Mouse (Mus musculus): ENCODE data around the gene Iffo2. TPM values are rescaled to one million over a fixed set of nuclear protein-coding genes. Genes with fewer than 3 reads are reported as not detected.

Gene Iffo2
- polyA plus RNA-seq, 1 experiment from 2014 or later: 5.2 TPM

- Histone ChIP-seq H3K27ac (replicated peaks; ENCODE audit: low read depth, low read length) (no peak overlapping the region), H3K9me3 (ENCODE audit: control insufficient read depth, low read length) (no peaks in the 10 kb centered on the region), H3K9ac (replicated peaks; ENCODE audit: low read length) (no peak overlapping the region), H3K27me3 (ENCODE audit: control insufficient read depth, insufficient read depth, low read length) (no peaks in the 10 kb centered on the region), H3K36me3 (ENCODE audit: control insufficient read depth, insufficient read depth, low read length) (peaks cover 54% of the 10 kb centered on the region), H3K4me2 (ENCODE audit: low read length) (no peak overlapping the region), H3K4me3 (replicated peaks; ENCODE audit: low read depth, low read length) (no peak overlapping the region), H3K4me1 (ENCODE audit: control insufficient read depth, insufficient read depth, low read length) (no peaks in the 10 kb centered on the region)
- DNase-seq (no peak), ATAC-seq (ENCODE audit: low FRiP score, low TSS enrichment) (no peak)
- WGBS: 92% methylated on average over 5 of the region's 5 CpGs
These were observed 38.7 kb upstream of the Iffo2 start for GRCm38 (mm10) chr4:139491541-139492170.

- peaks cover 49% of the 10 kb centered on the region for H3K36me3 ChIP-seq (ENCODE audit: control insufficient read depth, insufficient read depth, low read length)
- ATAC-seq (ENCODE audit: low FRiP score, low TSS enrichment): no peak
- H3K4me3 ChIP-seq (replicated peaks; ENCODE audit: low read depth, low read length): no peak overlapping the region
These were observed 38.0 kb upstream of the Iffo2 start for GRCm38 (mm10) chr4:139492258-139492833.

GRCm38 (mm10) chr4:139493227-139494025 is 36.9 kb upstream of the Iffo2 start:
- Histone ChIP-seq H3K27me3 (ENCODE audit: control insufficient read depth, insufficient read depth, low read length) (no peaks in the 10 kb centered on the region), H3K36me3 (ENCODE audit: control insufficient read depth, insufficient read depth, low read length) (peaks cover 38% of the 10 kb centered on the region), H3K4me1 (ENCODE audit: control insufficient read depth, insufficient read depth, low read length) (no peaks in the 10 kb centered on the region), H3K4me2 (ENCODE audit: low read length) (no peak overlapping the region), H3K9ac (replicated peaks; ENCODE audit: low read length) (no peak overlapping the region), H3K27ac (replicated peaks; ENCODE audit: low read depth, low read length) (no peak overlapping the region), H3K9me3 (ENCODE audit: control insufficient read depth, low read length) (no peaks in the 10 kb centered on the region), H3K4me3 (replicated peaks; ENCODE audit: low read depth, low read length) (no peak overlapping the region)
- WGBS: 80% methylated on average over 9 of the region's 9 CpGs
- DNase-seq (no peak), ATAC-seq (ENCODE audit: low FRiP score, low TSS enrichment) (no peak)

More at GRCm38 (mm10) chr4:139492258-139492833, 38.0 kb upstream of the Iffo2 start:
- DNase-seq: no peak
- no peaks in the 10 kb centered on the region for H3K27me3 ChIP-seq (ENCODE audit: control insufficient read depth, insufficient read depth, low read length)
- H3K4me2 ChIP-seq (ENCODE audit: low read length): no peak overlapping the region
- no peak overlapping the region for H3K27ac ChIP-seq (replicated peaks; ENCODE audit: low read depth, low read length)
- no peak overlapping the region for H3K9ac ChIP-seq (replicated peaks; ENCODE audit: low read length)
- WGBS: 40% methylated on average over 3 of the region's 3 CpGs
- no peaks in the 10 kb centered on the region for H3K9me3 ChIP-seq (ENCODE audit: control insufficient read depth, low read length)
- H3K4me1 ChIP-seq (ENCODE audit: control insufficient read depth, insufficient read depth, low read length): no peaks in the 10 kb centered on the region

- no peak overlapping the region for H3K4me2 ChIP-seq (ENCODE audit: low read length)
- no peak for DNase-seq
- H3K9ac ChIP-seq (replicated peaks; ENCODE audit: low read length): no peak overlapping the region
- peaks cover 3% of the 10 kb centered on the region; the same call in 1 of the 2 replicates for H3K4me1 ChIP-seq (ENCODE audit: control insufficient read depth, insufficient read depth, low read length)
- WGBS: 60% methylated on average over 14 of the region's 14 CpGs
- no peak for ATAC-seq (ENCODE audit: low FRiP score, low TSS enrichment)
- peaks cover 5% of the 10 kb centered on the region; the same call in 1 of the 2 replicates for H3K9me3 ChIP-seq (ENCODE audit: control insufficient read depth, low read length)
- no peaks in the 10 kb centered on the region for H3K27me3 ChIP-seq (ENCODE audit: control insufficient read depth, insufficient read depth, low read length)
- H3K36me3 ChIP-seq (ENCODE audit: control insufficient read depth, insufficient read depth, low read length): no peaks in the 10 kb centered on the region
- no peak overlapping the region for H3K27ac ChIP-seq (replicated peaks; ENCODE audit: low read depth, low read length)
- no peak overlapping the region for H3K4me3 ChIP-seq (replicated peaks; ENCODE audit: low read depth, low read length)
These were observed 29.5 kb upstream of the Iffo2 start for GRCm38 (mm10) chr4:139500814-139501213.

- Histone ChIP-seq H3K4me3 (replicated peaks; ENCODE audit: low read depth, low read length) (no peak overlapping the region), H3K9me3 (ENCODE audit: control insufficient read depth, low read length) (peaks cover 5% of the 10 kb centered on the region; the same call in 1 of the 2 replicates), H3K4me2 (ENCODE audit: low read length) (no peak overlapping the region), H3K4me1 (ENCODE audit: control insufficient read depth, insufficient read depth, low read length) (peaks cover 3% of the 10 kb centered on the region; the same call in 1 of the 2 replicates), H3K27ac (replicated peaks; ENCODE audit: low read depth, low read length) (no peak overlapping the region), H3K9ac (replicated peaks; ENCODE audit: low read length) (no peak overlapping the region), H3K27me3 (ENCODE audit: control insufficient read depth, insufficient read depth, low read length) (no peaks in the 10 kb centered on the region), H3K36me3 (ENCODE audit: control insufficient read depth, insufficient read depth, low read length) (no peaks in the 10 kb centered on the region)
- no peak for ATAC-seq (ENCODE audit: low FRiP score, low TSS enrichment)
- DNase-seq: no peak
- 79% methylated on average over 6 of the region's 6 CpGs for WGBS
These were observed 28.6 kb upstream of the Iffo2 start for GRCm38 (mm10) chr4:139501702-139502101.

- no peaks in the 10 kb centered on the region for H3K27me3 ChIP-seq (ENCODE audit: control insufficient read depth, insufficient read depth, low read length)
- DNase-seq: no peak
- no peak overlapping the region for H3K4me2 ChIP-seq (ENCODE audit: low read length)
- no peaks in the 10 kb centered on the region for H3K36me3 ChIP-seq (ENCODE audit: control insufficient read depth, insufficient read depth, low read length)
- H3K27ac ChIP-seq (replicated peaks; ENCODE audit: low read depth, low read length): no peak overlapping the region
- WGBS: 90% methylated on average over 8 of the region's 8 CpGs
- peaks cover 3% of the 10 kb centered on the region; the same call in 1 of the 2 replicates for H3K4me1 ChIP-seq (ENCODE audit: control insufficient read depth, insufficient read depth, low read length)
- no peak overlapping the region for H3K9ac ChIP-seq (replicated peaks; ENCODE audit: low read length)
- ATAC-seq (ENCODE audit: low FRiP score, low TSS enrichment): no peak
- H3K9me3 ChIP-seq (ENCODE audit: control insufficient read depth, low read length): peaks cover 5% of the 10 kb centered on the region; the same call in 1 of the 2 replicates
- no peak overlapping the region for H3K4me3 ChIP-seq (replicated peaks; ENCODE audit: low read depth, low read length)
These were observed 26.4 kb upstream of the Iffo2 start for GRCm38 (mm10) chr4:139503919-139504318.

GRCm38 (mm10) chr4:139505716-139506115 is 24.6 kb upstream of the Iffo2 start:
- Histone ChIP-seq H3K4me1 (ENCODE audit: control insufficient read depth, insufficient read depth, low read length) (peaks cover under 1% of the 10 kb centered on the region; the same call in 1 of the 2 replicates), H3K36me3 (ENCODE audit: control insufficient read depth, insufficient read depth, low read length) (no peaks in the 10 kb centered on the region), H3K27ac (replicated peaks; ENCODE audit: low read depth, low read length) (no peak overlapping the region), H3K4me2 (ENCODE audit: low read length) (no peak overlapping the region), H3K4me3 (replicated peaks; ENCODE audit: low read depth, low read length) (no peak overlapping the region), H3K27me3 (ENCODE audit: control insufficient read depth, insufficient read depth, low read length) (no peaks in the 10 kb centered on the region), H3K9me3 (ENCODE audit: control insufficient read depth, low read length) (peaks cover 5% of the 10 kb centered on the region; the same call in 1 of the 2 replicates), H3K9ac (replicated peaks; ENCODE audit: low read length) (no peak overlapping the region)
- 77% methylated on average over 4 of the region's 4 CpGs for WGBS
- DNase-seq (no peak), ATAC-seq (ENCODE audit: low FRiP score, low TSS enrichment) (no peak)

GRCm38 (mm10) chr4:139506727-139507126 is 23.6 kb upstream of the Iffo2 start:
- WGBS: 92% methylated on average over 11 of the region's 11 CpGs
- no peak for ATAC-seq (ENCODE audit: low FRiP score, low TSS enrichment)
- no peak overlapping the region for H3K4me2 ChIP-seq (ENCODE audit: low read length)

More at GRCm38 (mm10) chr4:139506727-139507126, 23.6 kb upstream of the Iffo2 start:
- H3K9ac ChIP-seq (replicated peaks; ENCODE audit: low read length): no peak overlapping the region
- peaks cover 5% of the 10 kb centered on the region; the same call in 1 of the 2 replicates for H3K9me3 ChIP-seq (ENCODE audit: control insufficient read depth, low read length)
- no peaks in the 10 kb centered on the region for H3K36me3 ChIP-seq (ENCODE audit: control insufficient read depth, insufficient read depth, low read length)
- no peaks in the 10 kb centered on the region for H3K4me1 ChIP-seq (ENCODE audit: control insufficient read depth, insufficient read depth, low read length)
- no peaks in the 10 kb centered on the region for H3K27me3 ChIP-seq (ENCODE audit: control insufficient read depth, insufficient read depth, low read length)
- no peak for DNase-seq
- H3K27ac ChIP-seq (replicated peaks; ENCODE audit: low read depth, low read length): no peak overlapping the region
- H3K4me3 ChIP-seq (replicated peaks; ENCODE audit: low read depth, low read length): no peak overlapping the region
